Mouse (Mus musculus) forebrain, postnatal 0 days (tissue): ENCODE data around the gene Hyal1. TPM values are rescaled to one million over a fixed set of nuclear protein-coding genes. Genes with fewer than 3 reads are reported as not detected.
A peak's percentile ranks its signal among the peaks of the same experiment; 100 is the strongest.

Experiments
- ATAC-seq: fragments of 200-750 bp; cut with Nextera tagmentation; 2 replicates; pipeline ENCODE4 v1.8.0; 2017; ENCODE audit warnings: mild to moderate bottlenecking, moderate library complexity
- DNase-seq: peaks from one replicate; pipeline ENCODE4 v3.0.0-alpha.2; 2015
- H3K27ac ChIP-seq: fragments of 300-500 bp; sonication (generic); 2 replicates; pipeline ENCODE4 v1.5.1; 2014; ENCODE audit warnings: low read depth, mild to moderate bottlenecking, antibody characterized with exemption, low read length, moderate library complexity, mixed read lengths
- H3K27me3 ChIP-seq: fragments of 300-500 bp; sonication (generic); 2 replicates; pipeline ENCODE4 v1.6.1; 2014; ENCODE audit warnings: mild to moderate bottlenecking, low read length, mixed read lengths; ENCODE audit not compliant: insufficient read depth
- H3K36me3 ChIP-seq: fragments of 300-500 bp; sonication (generic); 2 replicates; pipeline ENCODE4 v1.6.1; 2014; ENCODE audit warnings: mild to moderate bottlenecking, moderate library complexity; ENCODE audit not compliant: insufficient read depth
- H3K4me1 ChIP-seq: fragments of 300-500 bp; sonication (generic); 2 replicates; pipeline ENCODE4 v1.6.1; 2014; ENCODE audit warnings: antibody characterized with exemption; ENCODE audit not compliant: insufficient read depth
- H3K4me2 ChIP-seq: fragments of 300-500 bp; sonication (generic); 2 replicates; pipeline ENCODE4 v1.6.1; 2014; ENCODE audit warnings: low read depth, mild to moderate bottlenecking, moderate library complexity
- H3K4me3 ChIP-seq: fragments of 300-500 bp; sonication (generic); 2 replicates; pipeline ENCODE4 v1.5.1; 2014; ENCODE audit warnings: low read depth, low read length, mixed read lengths
- H3K9ac ChIP-seq: fragments of 300-500 bp; sonication (generic); 2 replicates; pipeline ENCODE4 v1.6.1; 2014; ENCODE audit warnings: mild to moderate bottlenecking
- H3K9me3 ChIP-seq: fragments of 300-500 bp; sonication (generic); 2 replicates; pipeline ENCODE4 v1.6.1; 2016; ENCODE audit warnings: low read length
- CTCF ChIP-seq: sonication (generic); IDR thresholded peaks from 2 replicates; pipeline ENCODE4 v1.5.1; 2016; ENCODE audit warnings: antibody characterized with exemption, control low read depth, low read depth
- WGBS: fragments of 180-500 bp; shearing (Covaris S2); extraction: QIAGEN DNeasy Blood & Tissue Kit; methylation state at CpG from one replicate; pipeline ENCODE4 v1.1.7; 2014; 5-methylcytosine and 5-hydroxymethylcytosine counted together
- polyA plus RNA-seq: library from polyadenylated mRNA; unstranded; fragments of >200 nt; fragmentation: Nextera tagmentation; extraction: Ambion mirVana; gene quantifications from 2 replicates; pipeline ENCODE4 v1.2.1, GENCODE M21; 2015
- total RNA-seq: library from RNA; depleted of rRNA; stranded (reverse); fragments of >200 nt; gene quantifications from 2 replicates; pipeline ENCODE4 v1.2.3, GENCODE M21; 2014

Hyal1 gene
- total and polyA plus RNA-seq, 2 experiments from 2014 or later, result 1.9 to 3.5 TPM

DNA sequence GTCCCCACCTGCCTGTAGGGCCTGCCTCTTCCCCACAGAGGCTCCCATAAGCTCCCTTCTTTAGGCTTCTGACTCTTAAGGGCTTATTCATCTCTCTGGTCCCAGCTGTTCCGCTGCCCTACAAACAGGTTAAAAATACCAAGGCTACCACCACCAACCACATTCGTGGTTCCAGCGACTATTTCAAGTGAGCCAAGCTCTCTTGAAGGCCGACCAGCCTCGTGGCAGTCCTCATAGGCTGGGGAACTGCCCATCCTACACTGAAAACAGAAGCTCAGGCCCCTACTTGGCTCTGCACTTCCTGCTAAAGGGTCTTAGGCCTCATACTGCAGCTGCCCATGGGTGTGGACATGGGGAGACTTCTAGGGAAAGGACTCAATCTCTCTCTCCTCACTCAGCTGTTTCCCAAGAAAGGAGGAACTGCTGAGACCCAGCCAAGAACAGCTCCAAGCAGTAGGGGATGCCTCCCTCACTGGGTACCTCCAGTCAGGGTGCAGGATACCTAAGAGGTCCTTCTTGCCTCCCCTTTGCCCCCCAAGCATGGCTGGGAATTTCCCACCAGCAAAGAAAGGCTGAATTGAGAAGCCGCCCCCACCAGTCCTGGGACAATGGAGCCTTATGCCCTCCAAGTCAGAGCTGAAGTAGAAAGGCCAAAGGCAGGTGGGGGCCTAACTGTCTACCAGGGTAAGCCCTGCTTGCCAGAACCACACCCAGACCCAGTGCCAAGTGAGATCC, 34.9 kb downstream of the Hyal1 start:
- Histone ChIP-seq H3K4me2 (peak overlapping the region; percentile 62), H3K9ac (peak overlapping the region; percentile 72), H3K36me3 (peaks cover 29% of the 10 kb centered on the region), H3K9me3 (no peaks in the 10 kb centered on the region), H3K27me3 (no peaks in the 10 kb centered on the region), H3K4me3 (no peak overlapping the region), H3K4me1 (0 out of 2 replicates have a peak, but pooled peaks cover 10% of the 10 kb centered on the region), H3K27ac (peak overlapping the region; percentile 97)
- no peak for ATAC-seq
- no peak for TF ChIP-seq CTCF
- DNase-seq, result peak; percentile 25
- 57% methylated on average over 6 of the region's 6 CpGs for WGBS

DNA sequence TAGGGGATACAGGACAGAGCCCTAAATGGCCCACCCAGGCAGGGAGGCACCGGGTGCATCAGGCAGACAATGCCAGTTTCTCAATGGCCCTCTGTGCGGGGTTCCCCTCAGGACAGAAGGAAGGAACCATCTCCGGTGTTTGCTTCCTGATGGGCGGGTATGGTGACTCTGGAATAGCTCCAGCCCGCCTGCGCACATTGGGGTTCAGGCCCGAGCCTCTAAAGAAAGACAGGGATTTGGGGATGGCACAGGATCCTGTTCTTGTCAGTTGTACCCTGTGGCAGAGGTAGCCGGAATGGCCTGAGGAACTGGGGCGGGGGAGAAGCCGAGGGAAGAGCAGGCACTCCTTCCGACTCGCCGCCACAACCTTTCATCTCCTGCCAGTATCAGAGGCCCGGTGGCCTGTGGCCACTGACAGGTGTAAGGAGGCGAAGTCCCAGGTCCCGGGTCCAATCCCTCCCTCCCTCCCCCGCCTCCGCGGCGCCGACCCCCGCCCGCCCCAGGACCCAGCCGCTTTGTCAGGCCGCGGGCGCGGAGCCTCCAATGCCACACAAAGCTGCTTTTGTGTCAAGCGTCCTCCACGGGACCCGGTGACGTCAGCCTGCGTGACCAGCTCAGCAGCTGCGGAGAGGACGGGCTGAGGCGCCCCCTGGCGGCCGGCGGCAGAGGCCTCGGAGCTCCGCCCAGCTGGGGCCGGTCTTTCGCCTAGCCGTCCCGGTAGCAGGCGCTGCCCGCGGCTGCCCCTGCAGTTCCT, 35.6 kb downstream of the Hyal1 start:
- Histone ChIP-seq H3K36me3 (peaks cover 35% of the 10 kb centered on the region), H3K9ac (peak overlapping the region; percentile 72), H3K4me3 (peak overlapping the region; percentile 33), H3K4me2 (peak overlapping the region; percentile 62), H3K9me3 (no peaks in the 10 kb centered on the region), H3K27me3 (no peaks in the 10 kb centered on the region), H3K27ac (peak overlapping the region; percentile 97), H3K4me1 (0 out of 2 replicates have a peak, but pooled peaks cover 10% of the 10 kb centered on the region)
- TF ChIP-seq CTCF, result peak; percentile 98
- DNase-seq (peak; percentile 98), ATAC-seq (peak; percentile 96)
- 3% methylated on average over 38 of the region's 48 CpGs for WGBS

DNA sequence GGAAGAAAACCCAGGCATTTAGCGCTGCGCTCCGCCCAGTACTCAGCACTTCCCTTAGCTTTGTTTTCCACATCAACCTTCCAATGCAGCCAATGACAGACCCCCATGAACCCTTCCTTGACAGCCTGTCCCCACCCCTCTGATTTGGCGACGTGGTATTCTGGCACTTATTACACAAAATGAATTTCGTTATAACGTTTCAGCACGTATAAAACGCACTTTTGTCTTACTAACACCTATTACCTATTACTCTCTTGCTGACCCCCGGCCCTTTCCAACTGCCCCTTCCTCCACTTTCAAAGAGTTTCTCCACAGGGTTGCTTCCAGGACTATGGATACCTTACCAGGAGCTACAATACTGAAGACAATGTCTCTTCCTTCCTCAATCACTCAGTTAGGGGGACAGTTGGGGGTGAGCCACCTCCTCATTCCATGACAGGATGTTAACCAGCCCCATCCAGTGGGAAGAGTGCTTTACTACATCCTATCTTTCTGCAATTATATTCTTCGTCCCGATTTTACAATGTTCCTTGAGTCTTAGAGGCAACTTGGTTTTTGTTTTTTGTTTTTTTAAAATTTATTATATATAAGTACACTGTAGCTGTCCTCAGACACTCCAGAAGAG, 36.3 kb downstream of the Hyal1 start:
- Histone ChIP-seq H3K36me3 (peaks cover 39% of the 10 kb centered on the region), H3K4me3 (peak overlapping the region; percentile 33), H3K9ac (peak overlapping the region; percentile 72), H3K9me3 (no peaks in the 10 kb centered on the region), H3K4me2 (peak overlapping the region; percentile 62), H3K27ac (peak overlapping the region; percentile 97), H3K4me1 (0 out of 2 replicates have a peak, but pooled peaks cover 10% of the 10 kb centered on the region), H3K27me3 (no peaks in the 10 kb centered on the region)
- ATAC-seq, result peak; percentile 32; the same call in 1 of the 2 replicates
- peak; percentile 78 for DNase-seq
- TF ChIP-seq CTCF, result peak; percentile 38
- WGBS, result 11% methylated on average over 12 of the region's 12 CpGs

DNA sequence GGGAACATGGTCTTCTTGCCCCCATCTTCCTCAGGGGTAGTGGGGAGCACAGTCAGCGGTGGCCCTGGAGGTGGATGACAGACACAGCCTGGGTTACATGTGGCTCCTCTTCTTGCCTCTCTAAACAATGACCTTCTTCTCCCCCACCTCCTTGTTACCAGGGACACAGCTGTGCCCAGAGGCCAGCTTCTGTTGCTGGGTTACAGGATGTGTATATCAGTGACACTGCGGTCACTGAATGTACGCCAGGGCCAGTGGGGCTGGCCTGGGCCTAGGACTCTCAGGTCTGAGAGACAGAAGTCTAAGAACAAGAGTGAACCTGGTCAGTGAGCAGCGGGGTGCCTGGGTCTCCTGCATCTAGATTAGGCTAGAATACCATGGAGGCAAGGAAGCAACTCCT, 38.3 kb downstream of the Hyal1 start:
- WGBS, result 69% methylated on average over 4 of the region's 4 CpGs
- 0 out of 2 replicates have a peak overlapping the region, but pooled peaks have one; percentile 9 for H3K27ac ChIP-seq
- H3K4me3 ChIP-seq, result no peak overlapping the region
- H3K27me3 ChIP-seq, result no peaks in the 10 kb centered on the region
- H3K36me3 ChIP-seq, result peaks cover 59% of the 10 kb centered on the region
- DNase-seq, result no peak
- H3K9ac ChIP-seq, result no peak overlapping the region
- no peak overlapping the region for H3K4me2 ChIP-seq
- ATAC-seq, result no peak
- 0 out of 2 replicates have a peak, but pooled peaks cover 10% of the 10 kb centered on the region for H3K4me1 ChIP-seq
- TF ChIP-seq CTCF, result no peak
- H3K9me3 ChIP-seq, result no peaks in the 10 kb centered on the region

DNA sequence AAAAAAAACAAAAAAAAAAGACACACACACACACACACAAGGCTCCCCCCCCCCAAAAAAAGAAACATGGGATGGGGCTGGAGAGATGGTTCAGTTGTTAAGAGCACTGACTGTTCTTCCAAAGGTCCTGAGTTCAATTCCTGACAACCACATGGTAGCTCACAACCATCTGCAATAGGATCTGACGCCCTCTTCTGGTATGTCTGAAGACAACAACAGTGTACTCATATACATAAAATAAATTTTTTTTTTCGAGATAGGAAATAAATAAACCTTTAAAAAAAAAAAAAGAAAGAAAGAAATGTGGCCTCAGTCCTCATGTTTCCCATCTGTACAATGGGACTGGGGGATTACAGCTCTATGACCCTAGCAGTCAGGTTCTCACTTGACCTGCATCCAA, 40.7 kb downstream of the Hyal1 start:
- Histone ChIP-seq H3K9me3 (no peaks in the 10 kb centered on the region), H3K27ac (no peak overlapping the region), H3K4me2 (no peak overlapping the region), H3K27me3 (no peaks in the 10 kb centered on the region), H3K36me3 (peaks cover 61% of the 10 kb centered on the region), H3K9ac (no peak overlapping the region), H3K4me1 (no peaks in the 10 kb centered on the region), H3K4me3 (no peak overlapping the region)
- DNase-seq (no peak), ATAC-seq (no peak)
- WGBS, result 80% methylated on average over 2 of the region's 2 CpGs
- peak; percentile 35 for TF ChIP-seq CTCF

DNA sequence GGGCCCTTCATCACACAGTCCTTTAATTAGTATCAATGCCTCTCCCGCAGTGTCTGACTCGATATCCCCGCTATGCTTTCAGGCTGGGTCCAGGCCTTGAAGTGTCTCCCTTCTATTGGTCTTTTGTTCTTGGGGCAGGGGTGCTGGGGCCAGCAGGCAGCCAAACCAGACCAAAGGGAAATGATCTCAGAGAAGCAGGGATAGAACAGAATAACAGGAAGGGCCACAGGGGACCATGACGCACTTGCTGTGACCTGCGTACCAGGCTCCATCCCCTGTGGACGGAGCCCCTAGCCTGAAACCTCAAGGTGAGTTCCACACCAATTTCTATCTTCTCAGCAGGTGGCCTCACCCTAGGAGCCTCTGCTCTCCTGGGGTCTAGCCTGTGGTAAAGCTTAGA, 41.4 kb downstream of the Hyal1 start:
- H3K9ac ChIP-seq, result no peak overlapping the region
- H3K4me3 ChIP-seq, result no peak overlapping the region
- H3K27me3 ChIP-seq, result no peaks in the 10 kb centered on the region
- no peaks in the 10 kb centered on the region for H3K9me3 ChIP-seq
- H3K4me2 ChIP-seq, result no peak overlapping the region
- DNase-seq (no peak), ATAC-seq (no peak)
- H3K36me3 ChIP-seq, result peaks cover 61% of the 10 kb centered on the region
- 77% methylated on average over 6 of the region's 6 CpGs for WGBS
- no peaks in the 10 kb centered on the region for H3K4me1 ChIP-seq
- H3K27ac ChIP-seq, result no peak overlapping the region
- no peak for TF ChIP-seq CTCF
